Mouse (Mus musculus) megakaryocyte progenitor cell, adult 5-6 weeks (primary cell): ENCODE results near the gene Foxd3. TPM values are rescaled to one million over a fixed set of nuclear protein-coding genes. Genes with fewer than 3 reads are reported as not detected.

ENCODE experiments used
- ATAC-seq: replicated peaks from 2 replicates; pipeline ENCODE4 v1.8.0; 2016; ENCODE audit warnings: mild to moderate bottlenecking, moderate TSS enrichment, inconsistent platforms; ENCODE audit not compliant: poor library complexity
- total RNA-seq, 2 experiments: library from RNA; stranded (forward) in 1 of 2; stranded (reverse) in 1 of 2; fragments of 157-497, 149-512 nt in 1 of 2; fragments of 200-1000 nt in 1 of 2; gene quantifications; 2 replicates each; pipeline versions ENCODE4 v1.2.3 to v1.2.4; 2015 to 2017

Gene Foxd3
- total RNA-seq, 2 experiments from 2014 or later: not detected

- ATAC-seq: 0 out of 2 replicates have a peak, but pooled peaks have one; percentile 26
Measured at GRCm38 (mm10) chr4:99656605-99657429, 718 bp downstream of the Foxd3 start.

- no peak for ATAC-seq
Measured at GRCm38 (mm10) chr4:99657430-99657820, 1.3 kb downstream of the Foxd3 start.

GRCm38 (mm10) chr4:99657831-99658470 lies 1.9 kb downstream of the Foxd3 start:
- no peak for ATAC-seq

- no peak for ATAC-seq
Measured at GRCm38 (mm10) chr4:99658881-99659280, 2.8 kb downstream of the Foxd3 start.

- no peak for ATAC-seq
Measured at GRCm38 (mm10) chr4:99659361-99660072, 3.4 kb downstream of the Foxd3 start.

GRCm38 (mm10) chr4:99660073-99660611 lies 4.0 kb downstream of the Foxd3 start:
- no peak for ATAC-seq

- peak; percentile 56 for ATAC-seq
Measured at GRCm38 (mm10) chr4:99660981-99661380, 4.9 kb downstream of the Foxd3 start.

GRCm38 (mm10) chr4:99661956-99662355 lies 5.9 kb downstream of the Foxd3 start:
- ATAC-seq: no peak

GRCm38 (mm10) chr4:99662431-99662830 lies 6.3 kb downstream of the Foxd3 start:
- no peak for ATAC-seq

- no peak for ATAC-seq
Measured at GRCm38 (mm10) chr4:99662841-99663567, 6.9 kb downstream of the Foxd3 start.

- ATAC-seq: peak; percentile 62
Measured at GRCm38 (mm10) chr4:99663710-99664109, 7.6 kb downstream of the Foxd3 start.

GRCm38 (mm10) chr4:99670203-99670851 lies 14.2 kb downstream of the Foxd3 start:
- ATAC-seq: no peak

GRCm38 (mm10) chr4:99675191-99675590 lies 19.1 kb downstream of the Foxd3 start:
- ATAC-seq: no peak

- no peak for ATAC-seq
Measured at GRCm38 (mm10) chr4:99683941-99684340, 27.8 kb downstream of the Foxd3 start.

- no peak for ATAC-seq
Measured at GRCm38 (mm10) chr4:99686308-99686707, 30.2 kb downstream of the Foxd3 start.

Other genes with a start within 250 kb of the Foxd3 start
- 19.3 and 27.1 TPM in 2 replicates for gene Alg6, start 59.4 kb downstream of the Foxd3 start, total RNA-seq (2015)
- gene Alg6, start 59.4 kb downstream of the Foxd3 start, total RNA-seq (2017): 18.2 and 20.6 TPM in 2 replicates
- 15.5 and 18.7 TPM in 2 replicates for gene Efcab7, start 172.9 kb downstream of the Foxd3 start, total RNA-seq (2015)
- 4.3 and 10.8 TPM in 2 replicates for gene Efcab7, start 172.9 kb downstream of the Foxd3 start, total RNA-seq (2017)